Mouse (Mus musculus) heart, postnatal 0 days (tissue): Measurements from ENCODE around the gene Nrg4.

Experiments used
- CTCF ChIP-seq: IDR thresholded peaks from 2 replicates; pipeline ENCODE4 v1.5.1; 2016; ENCODE audit warnings: antibody characterized with exemption, control low read depth, low read depth
- EP300 ChIP-seq: IDR thresholded peaks from 2 replicates; pipeline ENCODE4 v1.6.1; 2016; ENCODE audit warnings: antibody characterized with exemption, low read depth

GRCm38 (mm10) chr9:55354686-55355085 is 28.0 kb upstream of the Nrg4 start:
- TF ChIP-seq CTCF (no peak), EP300 (no peak)
